ENCODE assay signal across 19 mouse cellular contexts in the genomic region with DNA sequence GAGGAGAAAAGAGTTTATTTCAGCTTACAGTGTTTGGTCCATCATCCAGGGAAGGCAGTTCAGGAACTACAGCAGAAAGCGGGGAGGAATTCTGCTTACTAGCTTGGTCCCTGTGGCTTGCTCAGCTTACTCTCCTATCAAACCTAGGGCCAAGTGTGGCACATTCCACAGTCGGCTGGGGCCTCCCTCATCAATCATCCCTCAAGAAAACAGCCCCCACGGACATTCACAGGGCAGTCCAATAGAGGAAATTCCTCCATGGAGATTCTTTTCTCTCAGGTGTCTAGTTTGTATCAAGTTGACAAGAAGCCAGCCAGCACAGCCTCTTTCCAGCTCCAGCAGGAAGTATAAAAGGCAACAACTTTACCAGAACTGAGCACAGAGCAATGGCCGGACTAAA.
"Had no signal": no experiment of that assay in that cellular context is flagged by ENCODE, and none has a peak within 500 bp of the region (broad histone marks: within the 10 kb centered on the region; RNA-seq: fewer than 3 reads in every experiment).

No protein-coding gene starts in this region.

- H3K36me3 ChIP-seq: limb, embryonic 15.5 days; midbrain, embryonic 13.5 days; neural tube, embryonic 13.5 days had no signal

- H3K4me2 ChIP-seq: limb, embryonic 15.5 days; liver, embryonic 11.5 days; midbrain, embryonic 13.5 days; neural tube, embryonic 13.5 days had no signal

- H3K4me1 ChIP-seq: limb, embryonic 15.5 days; midbrain, embryonic 13.5 days; neural tube, embryonic 13.5 days had no signal

- H3K27ac ChIP-seq: kidney, postnatal 0 days; layer of hippocampus, adult 2 months; limb, embryonic 15.5 days; liver, embryonic 14.5 days; midbrain, embryonic 13.5 days; neural tube, embryonic 13.5 days; stomach, postnatal 0 days had no signal

- H3K9me3 ChIP-seq: limb, embryonic 15.5 days; midbrain, embryonic 13.5 days; neural tube, embryonic 13.5 days had no signal

- H3K27me3 ChIP-seq: limb, embryonic 15.5 days; midbrain, embryonic 13.5 days; neural tube, embryonic 13.5 days had no signal

- DNase-seq: kidney, adult 2 months; kidney, postnatal 25 days; layer of hippocampus, adult 9-11 months; liver, postnatal 0 days; lung, postnatal 14 days; lung, postnatal 4 days; right cerebral cortex, postnatal 4 days; thymus, adult 2 months; thymus, postnatal 14 days; thymus, postnatal 4 days had no signal

- H3K4me3 ChIP-seq: layer of hippocampus, adult 2 months; limb, embryonic 15.5 days; midbrain, embryonic 13.5 days; neural tube, embryonic 13.5 days had no signal

- H3K9ac ChIP-seq: limb, embryonic 15.5 days; liver, embryonic 14.5 days; liver, postnatal 0 days; midbrain, embryonic 13.5 days; neural tube, embryonic 13.5 days had no signal

- ATAC-seq: intestine, postnatal 0 days; liver, postnatal 0 days; midbrain, embryonic 13.5 days had no signal
